Mouse (Mus musculus): ENCODE measurements around the gene Miga2. TPM values are rescaled to one million over a fixed set of nuclear protein-coding genes. Genes with fewer than 3 reads are reported as not detected.

The Miga2 gene
- 10 to 100 TPM; 66.5 to 76.0 (median 71.4) TPM for total RNA-seq (2022)

- peak; percentile 99 for DNase-seq (ENCODE audit: low spot score)
Measured at GRCm38 (mm10) chr2:30363773-30364650, at the start of gene Miga2. TSS of gene Miga2 (plus strand) at chr2:30364233.

GRCm38 (mm10) chr2:30316136-30316535 lies 47.9 kb upstream of the Miga2 start:
- no peak for DNase-seq (ENCODE audit: low spot score)

- DNase-seq (ENCODE audit: low spot score) = no peak
Measured at GRCm38 (mm10) chr2:30316955-30317354, 47.1 kb upstream of the Miga2 start.

GRCm38 (mm10) chr2:30319260-30319659 lies 44.8 kb upstream of the Miga2 start:
- DNase-seq (ENCODE audit: low spot score) = no peak

- no peak for DNase-seq (ENCODE audit: low spot score)
Measured at GRCm38 (mm10) chr2:30323111-30323510, 40.9 kb upstream of the Miga2 start.

GRCm38 (mm10) chr2:30325296-30325695 lies 38.7 kb upstream of the Miga2 start:
- DNase-seq (ENCODE audit: low spot score) = no peak

GRCm38 (mm10) chr2:30327276-30327675 lies 36.8 kb upstream of the Miga2 start:
- DNase-seq (ENCODE audit: low spot score) = no peak

- no peak for DNase-seq (ENCODE audit: low spot score)
Measured at GRCm38 (mm10) chr2:30328791-30329190, 35.2 kb upstream of the Miga2 start.

- no peak for DNase-seq (ENCODE audit: low spot score)
Measured at GRCm38 (mm10) chr2:30335324-30335723, 28.7 kb upstream of the Miga2 start.

GRCm38 (mm10) chr2:30336174-30336915 lies 27.7 kb upstream of the Miga2 start:
- no peak for DNase-seq (ENCODE audit: low spot score)

- no peak for DNase-seq (ENCODE audit: low spot score)
Measured at GRCm38 (mm10) chr2:30337179-30337578, 26.9 kb upstream of the Miga2 start.

- DNase-seq (ENCODE audit: low spot score) = no peak
Measured at GRCm38 (mm10) chr2:30342061-30342460, 22.0 kb upstream of the Miga2 start.

GRCm38 (mm10) chr2:30342544-30342943 lies 21.5 kb upstream of the Miga2 start:
- DNase-seq (ENCODE audit: low spot score) = no peak

- peak; percentile 26 for DNase-seq (ENCODE audit: low spot score)
Measured at GRCm38 (mm10) chr2:30343601-30344137, 20.4 kb upstream of the Miga2 start.

GRCm38 (mm10) chr2:30345971-30346676 lies 17.9 kb upstream of the Miga2 start:
- no peak for DNase-seq (ENCODE audit: low spot score)

GRCm38 (mm10) chr2:30349196-30349595 lies 14.8 kb upstream of the Miga2 start:
- no peak for DNase-seq (ENCODE audit: low spot score)

- DNase-seq (ENCODE audit: low spot score) = peak; percentile 31
Measured at GRCm38 (mm10) chr2:30351149-30351548, 12.9 kb upstream of the Miga2 start.

GRCm38 (mm10) chr2:30355861-30356260 lies 8.2 kb upstream of the Miga2 start:
- no peak for DNase-seq (ENCODE audit: low spot score)

GRCm38 (mm10) chr2:30356266-30356665 lies 7.8 kb upstream of the Miga2 start:
- no peak for DNase-seq (ENCODE audit: low spot score)

GRCm38 (mm10) chr2:30356906-30357305 lies 7.1 kb upstream of the Miga2 start:
- no peak for DNase-seq (ENCODE audit: low spot score)

- DNase-seq (ENCODE audit: low spot score) = peak; percentile 17
Measured at GRCm38 (mm10) chr2:30357552-30358510, 6.2 kb upstream of the Miga2 start.
